Mouse (Mus musculus) hindbrain, postnatal 0 days (tissue): ENCODE results near the gene Cnep1r1. TPM values are rescaled to one million over a fixed set of nuclear protein-coding genes. Genes with fewer than 3 reads are reported as not detected.

Experiments used
- ATAC-seq: fragments of 200-750 bp; cut with Nextera tagmentation; 2 replicates; pipeline ENCODE4 v1.8.0; 2017; ENCODE audit warnings: mild to moderate bottlenecking, moderate TSS enrichment, moderate library complexity
- DNase-seq: peaks from one replicate; pipeline ENCODE4 v3.0.0-alpha.2; 2015; ENCODE audit warnings: low spot score
- H3K27ac ChIP-seq: fragments of 300-500 bp; sonication (generic); 2 replicates; pipeline ENCODE4 v1.5.1; 2014; ENCODE audit warnings: mild to moderate bottlenecking
- H3K27me3 ChIP-seq: fragments of 300-500 bp; sonication (generic); 2 replicates; pipeline ENCODE4 v1.6.1; 2014; ENCODE audit warnings: low read length, mixed read lengths; ENCODE audit not compliant: insufficient read depth
- H3K36me3 ChIP-seq: fragments of 300-500 bp; sonication (generic); 2 replicates; pipeline ENCODE4 v1.6.1; 2014; ENCODE audit warnings: low read length, mixed read lengths; ENCODE audit not compliant: insufficient read depth
- H3K4me1 ChIP-seq: fragments of 300-500 bp; sonication (generic); 2 replicates; pipeline ENCODE4 v1.6.1; 2014; ENCODE audit warnings: antibody characterized with exemption, low read length, mixed read lengths; ENCODE audit not compliant: insufficient read depth
- H3K4me2 ChIP-seq: fragments of 300-500 bp; sonication (generic); 2 replicates; pipeline ENCODE4 v1.6.1; 2014; ENCODE audit warnings: low read depth, mild to moderate bottlenecking, low read length, moderate library complexity, mixed read lengths
- H3K4me3 ChIP-seq: fragments of 300-500 bp; sonication (generic); 2 replicates; pipeline ENCODE4 v1.5.1; 2014; ENCODE audit warnings: low read length
- H3K9ac ChIP-seq: fragments of 300-500 bp; sonication (generic); replicated peaks from 2 replicates; pipeline ENCODE4 v1.6.1; 2014; ENCODE audit warnings: mild to moderate bottlenecking, low read length, moderate library complexity, mixed read lengths
- H3K9me3 ChIP-seq: fragments of 300-500 bp; sonication (generic); 2 replicates; pipeline ENCODE4 v1.6.1; 2016; ENCODE audit warnings: low read length, mixed read lengths
- CTCF ChIP-seq: IDR thresholded peaks from 2 replicates; pipeline ENCODE4 v1.5.1; 2016; ENCODE audit warnings: antibody characterized with exemption, control low read depth, low read depth
- WGBS: fragments of 180-500 bp; shearing (Covaris S2); extraction: QIAGEN DNeasy Blood & Tissue Kit; methylation state at CpG from one replicate; pipeline ENCODE4 v1.1.7; 2014; 5-methylcytosine and 5-hydroxymethylcytosine counted together
- polyA plus RNA-seq: library from polyadenylated mRNA; unstranded; fragments of >200 nt; fragmentation: Nextera tagmentation; extraction: Ambion mirVana; gene quantifications from 2 replicates; pipeline ENCODE4 v1.2.1, GENCODE M21; 2015
- total RNA-seq: library from RNA; depleted of rRNA; stranded (reverse); fragments of >200 nt; gene quantifications from 2 replicates; pipeline ENCODE4 v1.2.3, GENCODE M21; 2014

The Cnep1r1 gene
- total and polyA plus RNA-seq, 2 experiments from 2014 or later, result 21.3 to 26.6 TPM

DNA sequence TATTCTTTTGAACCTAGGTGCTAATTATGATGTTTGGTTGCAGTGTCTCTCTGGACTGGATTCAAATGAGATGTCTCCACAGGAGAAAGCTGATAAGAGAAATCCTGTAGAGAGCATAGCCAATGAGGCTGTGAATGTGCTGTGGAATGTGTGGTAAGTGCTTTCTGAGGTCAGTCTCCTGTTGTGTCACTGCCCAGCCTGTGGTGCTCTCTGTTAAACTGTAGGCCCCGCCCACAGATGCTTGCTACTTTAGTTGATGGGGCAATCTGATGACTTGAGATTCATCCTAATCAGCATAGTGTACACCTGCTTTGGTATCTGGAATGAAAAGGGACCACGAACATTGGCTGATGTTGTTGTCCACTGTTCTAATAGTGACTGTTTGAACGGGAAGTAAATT is 23.1 kb downstream of the Cnep1r1 start:
- Histone ChIP-seq H3K27me3 (no peaks in the 10 kb centered on the region), H3K4me2 (no peak overlapping the region), H3K27ac (no peak overlapping the region), H3K4me1 (no peaks in the 10 kb centered on the region; the same call in 1 of the 2 replicates), H3K4me3 (no peak overlapping the region), H3K36me3 (peaks cover 17% of the 10 kb centered on the region), H3K9ac (no peak overlapping the region), H3K9me3 (no peaks in the 10 kb centered on the region)
- no peak for ATAC-seq
- TF ChIP-seq CTCF, result no peak
- DNase-seq, result no peak
- WGBS, result 81% methylated on average over 3 of the region's 3 CpGs

DNA sequence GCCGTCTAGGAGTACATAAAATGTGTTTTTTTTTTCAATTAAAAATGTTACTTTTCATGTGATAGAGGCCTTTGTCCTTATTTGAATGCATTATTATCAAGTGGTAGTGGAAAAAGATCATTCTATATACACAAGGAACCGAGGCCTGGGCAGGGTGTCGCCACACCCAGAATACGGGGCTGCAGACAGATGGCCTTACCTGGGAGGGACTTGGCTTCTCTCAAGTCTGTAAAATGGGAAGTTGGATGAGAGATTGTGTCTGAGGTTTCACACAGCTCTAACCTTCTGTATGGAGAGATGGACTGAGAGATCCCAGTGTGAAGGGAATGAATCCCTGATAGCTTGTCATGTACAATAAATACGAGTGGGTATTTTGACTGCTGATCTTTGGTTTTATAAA is 25.5 kb downstream of the Cnep1r1 start:
- ATAC-seq, result no peak
- peaks cover 32% of the 10 kb centered on the region for H3K36me3 ChIP-seq
- H3K4me1 ChIP-seq, result no peaks in the 10 kb centered on the region
- H3K4me3 ChIP-seq, result no peak overlapping the region
- WGBS, result 92% methylated on average over 5 of the region's 5 CpGs
- no peak overlapping the region for H3K4me2 ChIP-seq
- no peak for DNase-seq
- TF ChIP-seq CTCF, result no peak
- H3K27ac ChIP-seq, result no peak overlapping the region
- H3K9me3 ChIP-seq, result no peaks in the 10 kb centered on the region
- H3K9ac ChIP-seq, result no peak overlapping the region
- H3K27me3 ChIP-seq, result no peaks in the 10 kb centered on the region

DNA sequence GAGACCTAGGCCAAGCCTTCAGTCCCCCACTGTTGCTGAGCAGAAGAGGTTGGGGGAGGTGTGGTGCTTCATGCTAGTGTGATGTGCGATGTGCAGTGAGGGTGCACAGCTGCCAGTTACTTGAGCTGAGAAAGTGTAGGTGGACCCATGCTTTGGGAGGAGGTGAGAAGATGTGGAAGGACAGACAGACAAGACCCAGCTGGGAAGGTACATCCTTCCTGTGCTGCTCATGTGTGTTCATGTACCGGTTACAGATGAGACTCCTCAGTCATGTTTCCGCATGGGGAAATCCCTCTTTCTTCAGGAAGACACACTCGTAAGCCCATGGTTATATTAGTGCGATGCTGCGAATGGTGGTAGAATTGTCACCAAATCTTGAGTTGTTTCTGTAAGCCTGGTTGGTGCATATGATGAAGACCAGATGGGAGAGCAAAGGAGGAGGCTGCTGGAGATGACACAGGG is 32.4 kb downstream of the Cnep1r1 start:
- TF ChIP-seq CTCF, result no peak

DNA sequence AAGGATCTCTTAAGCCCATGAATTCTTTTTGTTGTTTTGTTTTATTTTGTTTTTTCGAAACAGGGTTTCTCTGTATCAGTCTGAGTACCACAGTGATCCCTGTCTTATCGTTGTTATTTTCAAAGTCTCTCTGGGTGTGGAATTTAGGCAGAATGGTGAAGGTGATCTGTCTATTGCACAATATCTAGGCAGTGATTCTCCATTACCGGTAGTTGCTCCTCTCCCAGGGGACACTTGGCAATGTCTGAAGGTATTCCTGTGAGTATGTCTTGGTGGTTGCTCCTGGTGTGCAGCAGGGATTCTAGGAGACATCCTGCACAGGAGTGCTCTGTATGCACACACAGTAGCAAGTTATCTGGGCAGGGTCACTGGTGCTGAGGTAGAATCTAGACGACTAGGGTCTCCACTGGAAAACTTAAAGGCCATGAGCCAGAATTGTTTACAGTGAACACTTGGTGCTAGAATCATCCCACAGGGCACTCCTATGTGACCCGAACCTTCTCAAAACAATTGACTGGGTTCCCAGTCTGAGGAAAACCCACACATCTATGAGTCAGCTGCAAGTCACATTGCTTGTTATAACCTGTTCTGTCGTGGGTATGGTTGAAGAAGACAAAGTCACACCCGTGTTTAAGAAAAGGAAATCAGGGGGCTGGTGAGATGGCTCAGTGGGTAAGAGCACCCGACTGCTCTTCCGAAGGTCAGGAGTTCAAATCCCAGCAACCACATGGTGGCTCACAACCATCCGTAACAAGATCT is 41.8 kb downstream of the Cnep1r1 start:
- TF ChIP-seq CTCF, result no peak
- H3K9ac ChIP-seq, result no peak overlapping the region
- H3K4me1 ChIP-seq, result no peaks in the 10 kb centered on the region
- H3K27me3 ChIP-seq, result no peaks in the 10 kb centered on the region
- DNase-seq (no peak), ATAC-seq (no peak)
- H3K4me2 ChIP-seq, result no peak overlapping the region
- H3K4me3 ChIP-seq, result no peak overlapping the region
- no peaks in the 10 kb centered on the region for H3K9me3 ChIP-seq
- H3K36me3 ChIP-seq, result peaks cover 57% of the 10 kb centered on the region
- WGBS, result 95% methylated on average over 9 of the region's 10 CpGs
- no peak overlapping the region for H3K27ac ChIP-seq

More for the DNA sequence above, 32.4 kb downstream of the Cnep1r1 start:
- Histone ChIP-seq H3K9ac (no peak overlapping the region), H3K27me3 (no peaks in the 10 kb centered on the region), H3K4me2 (no peak overlapping the region), H3K4me1 (no peaks in the 10 kb centered on the region), H3K27ac (no peak overlapping the region), H3K36me3 (peaks cover 34% of the 10 kb centered on the region), H3K9me3 (no peaks in the 10 kb centered on the region), H3K4me3 (no peak overlapping the region)
- DNase-seq (no peak), ATAC-seq (no peak)
- 98% methylated on average over 6 of the region's 6 CpGs for WGBS

DNA sequence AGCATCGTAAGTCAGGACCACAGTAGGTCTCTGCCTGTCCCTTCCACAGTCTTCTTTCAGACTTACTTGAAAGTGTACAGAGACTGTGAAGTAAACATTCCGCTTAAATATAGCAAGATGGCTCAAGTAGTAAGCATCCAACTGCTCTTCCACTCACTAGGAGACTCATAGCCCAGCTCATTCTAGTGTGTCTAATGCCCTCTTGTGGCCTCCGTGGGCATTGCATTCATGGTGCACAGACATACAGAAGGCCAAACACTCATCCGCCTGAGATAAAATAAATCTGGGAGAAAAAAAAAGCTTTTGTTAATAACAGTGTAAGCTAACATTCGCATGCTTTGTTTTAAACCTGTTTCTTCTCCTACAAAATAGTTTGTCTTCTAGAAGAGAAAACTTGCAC is 42.9 kb downstream of the Cnep1r1 start:
- WGBS, result 78% methylated on average over 5 of the region's 5 CpGs
- Histone ChIP-seq H3K9me3 (no peaks in the 10 kb centered on the region), H3K4me2 (no peak overlapping the region), H3K4me3 (no peak overlapping the region), H3K4me1 (no peaks in the 10 kb centered on the region), H3K27ac (no peak overlapping the region), H3K27me3 (no peaks in the 10 kb centered on the region), H3K9ac (no peak overlapping the region), H3K36me3 (peaks cover 59% of the 10 kb centered on the region)
- TF ChIP-seq CTCF, result peak; percentile 76
- ATAC-seq (no peak), DNase-seq (peak; percentile 76)

DNA sequence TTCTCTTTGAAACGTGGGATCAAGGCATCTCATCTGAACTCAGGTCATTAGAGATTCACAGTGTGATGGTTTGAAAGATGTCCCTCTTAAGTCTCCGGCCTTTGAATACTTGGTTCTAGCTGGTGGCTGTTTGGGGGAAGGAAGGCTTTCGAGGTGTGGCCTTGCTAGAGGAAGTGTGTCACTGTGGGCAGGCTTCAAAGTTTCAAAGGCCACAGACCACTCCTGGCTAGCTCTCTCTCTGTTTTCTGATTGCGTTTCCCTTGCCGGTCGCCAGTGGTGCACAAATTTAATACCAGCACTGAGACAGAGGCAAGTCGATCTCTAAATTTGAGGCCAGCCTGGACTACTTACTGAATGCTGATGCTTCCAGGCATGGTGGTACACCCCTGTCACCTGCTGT is 56.7 kb downstream of the Cnep1r1 start:
- Histone ChIP-seq H3K27me3 (no peaks in the 10 kb centered on the region), H3K9ac (no peak overlapping the region), H3K4me1 (no peaks in the 10 kb centered on the region), H3K4me3 (no peak overlapping the region), H3K9me3 (no peaks in the 10 kb centered on the region), H3K27ac (no peak overlapping the region), H3K36me3 (peaks cover 8% of the 10 kb centered on the region; the same call in 1 of the 2 replicates), H3K4me2 (no peak overlapping the region)
- TF ChIP-seq CTCF, result no peak
- WGBS, result 89% methylated on average over 7 of the region's 7 CpGs
- no peak for DNase-seq
- ATAC-seq, result no peak

DNA sequence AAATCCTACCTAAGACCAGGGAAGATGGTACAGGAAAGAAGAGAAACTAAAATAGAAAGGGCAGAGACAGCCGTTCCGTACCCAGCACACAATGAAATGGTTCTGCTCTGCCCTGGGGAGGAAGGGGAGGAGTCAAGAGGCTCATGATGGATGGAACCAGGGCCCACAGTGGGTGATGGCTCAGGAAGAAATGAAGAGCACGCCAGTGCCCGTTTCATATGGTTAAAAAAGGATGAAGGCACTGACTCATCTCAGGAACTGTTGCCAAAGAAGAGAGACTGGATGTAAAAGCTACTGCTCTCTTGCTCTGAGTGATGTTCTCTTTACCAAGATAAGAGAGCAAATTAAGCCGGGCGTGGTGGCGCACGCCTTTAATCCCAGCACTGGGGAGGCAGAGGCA is 58.7 kb downstream of the Cnep1r1 start:
- H3K4me1 ChIP-seq, result no peaks in the 10 kb centered on the region
- H3K4me2 ChIP-seq, result no peak overlapping the region
- no peak overlapping the region for H3K27ac ChIP-seq
- H3K27me3 ChIP-seq, result no peaks in the 10 kb centered on the region
- H3K9ac ChIP-seq, result no peak overlapping the region
- DNase-seq, result no peak
- no peak for TF ChIP-seq CTCF
- H3K9me3 ChIP-seq, result no peaks in the 10 kb centered on the region
- ATAC-seq, result no peak
- H3K4me3 ChIP-seq, result no peak overlapping the region
- WGBS, result 87% methylated on average over 8 of the region's 8 CpGs
- no peaks in the 10 kb centered on the region; the same call in 1 of the 2 replicates for H3K36me3 ChIP-seq
